Mouse (Mus musculus): Measurements from ENCODE around the gene Eef2. TPM values are rescaled to one million over a fixed set of nuclear protein-coding genes. Genes with fewer than 3 reads are reported as not detected.

Gene Eef2
- polyA plus RNA-seq, 1 experiment from 2014 or later: 652 TPM

DNA sequence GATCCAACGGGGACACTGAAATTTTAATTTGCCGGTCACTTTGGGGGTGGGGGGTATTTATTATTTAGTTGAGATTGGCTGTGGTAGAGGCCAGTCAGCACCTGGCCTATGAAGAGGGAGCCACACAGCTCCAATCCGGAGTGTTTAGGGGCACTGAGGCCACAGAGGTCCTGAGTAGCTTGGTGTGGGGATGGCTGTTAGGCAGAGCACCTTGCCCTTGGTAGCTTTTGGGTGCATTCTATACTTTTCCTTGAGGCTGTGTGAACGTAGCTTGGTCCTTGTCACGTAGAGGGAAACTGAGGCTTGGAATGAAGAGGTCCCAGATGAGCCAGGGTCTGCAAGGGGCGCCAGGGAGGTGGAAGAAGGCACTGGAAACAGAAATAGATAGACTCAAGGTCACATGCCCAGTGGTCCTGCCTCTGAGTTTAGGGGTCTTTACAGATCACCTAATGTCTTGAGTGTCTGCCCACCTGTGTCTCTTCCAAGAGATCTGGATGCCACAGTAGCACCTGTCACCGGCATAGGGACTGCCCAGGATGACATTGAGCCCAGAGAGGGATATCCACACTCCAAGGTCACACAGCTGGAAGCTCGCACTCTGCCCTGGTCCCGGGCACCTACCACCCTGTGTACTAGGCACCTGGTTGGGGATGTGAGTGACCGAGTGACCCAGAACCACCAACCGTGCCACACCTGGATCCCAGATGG is 37.5 kb upstream of the Eef2 start:
- no peak overlapping the region for H3K27ac ChIP-seq (ENCODE audit: low read length)
- peak overlapping the region; percentile 87 for H3K4me2 ChIP-seq (ENCODE audit: low read length)
- H3K9ac ChIP-seq (replicated peaks; ENCODE audit: low read depth, low read length): peak overlapping the region; percentile 82
- 0 out of 2 replicates have a peak, but pooled peaks cover 1% of the 10 kb centered on the region for H3K36me3 ChIP-seq (ENCODE audit: control insufficient read depth, insufficient read depth)
- no peak for ATAC-seq
- peaks cover 52% of the 10 kb centered on the region for H3K4me1 ChIP-seq (replicated peaks; ENCODE audit: control insufficient read depth, insufficient read depth, low read length)
- H3K9me3 ChIP-seq (ENCODE audit: control insufficient read depth, low read length): no peaks in the 10 kb centered on the region
- H3K27me3 ChIP-seq (replicated peaks; ENCODE audit: control insufficient read depth, insufficient read depth, low read length): peaks cover 16% of the 10 kb centered on the region
- H3K4me3 ChIP-seq (replicated peaks; ENCODE audit: low read length): peak overlapping the region; percentile 70
- 61% methylated on average over 11 of the region's 11 CpGs for WGBS

DNA sequence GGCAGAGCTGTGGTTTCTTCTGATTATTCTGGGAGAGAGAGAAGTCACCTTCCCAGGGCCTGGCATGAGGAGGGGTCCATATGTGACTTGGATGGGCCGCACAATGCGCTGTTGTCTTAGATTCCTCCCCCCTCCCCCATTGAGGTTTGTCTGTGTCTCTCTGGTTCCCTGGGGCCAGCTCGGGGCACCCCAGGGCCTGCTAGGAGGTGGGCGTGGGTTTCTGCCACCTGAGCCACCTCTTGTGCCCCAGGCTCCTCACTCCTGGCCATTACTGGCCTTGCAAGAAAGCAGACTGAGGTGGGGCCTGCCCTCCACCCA is 36.9 kb upstream of the Eef2 start:
- Histone ChIP-seq H3K4me3 (replicated peaks; ENCODE audit: low read length) (no peak overlapping the region), H3K4me2 (ENCODE audit: low read length) (no peak overlapping the region), H3K36me3 (ENCODE audit: control insufficient read depth, insufficient read depth) (peaks cover 7% of the 10 kb centered on the region; the same call in 1 of the 2 replicates), H3K9me3 (ENCODE audit: control insufficient read depth, low read length) (no peaks in the 10 kb centered on the region), H3K27me3 (replicated peaks; ENCODE audit: control insufficient read depth, insufficient read depth, low read length) (peaks cover 11% of the 10 kb centered on the region), H3K4me1 (replicated peaks; ENCODE audit: control insufficient read depth, insufficient read depth, low read length) (peaks cover 52% of the 10 kb centered on the region), H3K9ac (replicated peaks; ENCODE audit: low read depth, low read length) (no peak overlapping the region; the same call in 1 of the 2 replicates), H3K27ac (ENCODE audit: low read length) (no peak overlapping the region)
- 75% methylated on average over 4 of the region's 4 CpGs for WGBS
- no peak for ATAC-seq

DNA sequence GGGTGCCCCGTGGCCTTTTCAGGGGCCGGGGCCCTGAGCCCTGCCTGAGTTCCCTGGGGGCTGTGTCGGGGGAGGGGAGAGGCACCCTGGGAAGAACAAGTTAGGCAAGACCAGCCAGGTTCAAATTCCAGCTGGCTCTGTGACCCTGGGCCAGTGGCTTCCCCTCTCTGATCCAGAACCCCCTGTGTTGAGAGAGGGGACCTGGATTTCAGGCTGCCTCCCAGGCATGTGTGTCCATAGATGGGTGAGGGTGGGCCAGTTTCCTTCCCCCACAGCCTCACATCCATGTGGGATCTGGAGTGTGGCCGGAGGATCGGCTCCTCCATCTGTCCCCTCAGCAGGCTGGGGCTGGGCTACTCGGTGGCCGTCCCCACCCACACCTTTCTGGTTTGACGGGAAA is 36.4 kb upstream of the Eef2 start:
- H3K9ac ChIP-seq (replicated peaks; ENCODE audit: low read depth, low read length): no peak overlapping the region; the same call in 1 of the 2 replicates
- ATAC-seq: no peak
- H3K27ac ChIP-seq (ENCODE audit: low read length): no peak overlapping the region
- peaks cover 52% of the 10 kb centered on the region for H3K4me1 ChIP-seq (replicated peaks; ENCODE audit: control insufficient read depth, insufficient read depth, low read length)
- H3K4me3 ChIP-seq (replicated peaks; ENCODE audit: low read length): no peak overlapping the region
- peaks cover 8% of the 10 kb centered on the region for H3K27me3 ChIP-seq (replicated peaks; ENCODE audit: control insufficient read depth, insufficient read depth, low read length)
- H3K36me3 ChIP-seq (ENCODE audit: control insufficient read depth, insufficient read depth): peaks cover 12% of the 10 kb centered on the region
- H3K9me3 ChIP-seq (ENCODE audit: control insufficient read depth, low read length): no peaks in the 10 kb centered on the region
- 60% methylated on average over 8 of the region's 8 CpGs for WGBS
- H3K4me2 ChIP-seq (ENCODE audit: low read length): 0 out of 2 replicates have a peak overlapping the region, but pooled peaks have one; percentile 3

DNA sequence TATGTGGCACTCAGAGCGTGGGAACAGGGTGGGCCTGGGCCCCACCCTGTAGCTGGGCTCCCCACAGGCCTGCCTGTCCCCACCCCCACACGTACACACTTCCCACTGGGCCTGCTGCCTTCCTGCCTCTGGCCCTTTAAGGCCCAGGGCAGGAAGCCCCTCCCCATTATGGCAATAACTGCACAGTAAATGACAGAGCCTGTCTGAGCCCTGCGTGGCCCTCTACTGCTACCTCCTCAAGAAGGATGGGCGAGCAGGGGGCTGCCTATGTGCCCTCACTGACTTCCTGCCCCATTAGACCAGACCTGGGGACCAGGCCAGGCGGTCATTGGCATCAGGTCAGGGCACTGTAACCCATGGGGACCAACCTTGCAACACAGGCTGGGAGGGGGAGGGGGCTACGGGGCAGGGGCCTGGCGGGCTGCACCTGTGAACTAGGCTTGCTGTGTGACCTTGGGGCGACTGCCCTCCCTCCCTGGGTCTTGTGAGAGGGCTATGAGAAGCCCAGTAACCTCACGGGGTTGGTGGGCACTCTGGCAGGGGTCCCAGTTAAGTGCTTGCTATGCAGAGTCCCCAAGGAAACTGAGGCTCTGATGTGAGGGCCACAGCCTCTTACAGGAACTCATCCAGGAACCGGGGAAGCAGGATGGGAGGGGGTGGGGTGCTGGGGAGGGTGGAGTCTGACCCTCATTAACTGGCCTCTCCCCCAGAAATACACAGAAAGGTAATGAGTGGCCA is 35.5 kb upstream of the Eef2 start:
- H3K36me3 ChIP-seq (ENCODE audit: control insufficient read depth, insufficient read depth): peaks cover 16% of the 10 kb centered on the region
- H3K4me1 ChIP-seq (replicated peaks; ENCODE audit: control insufficient read depth, insufficient read depth, low read length): peaks cover 43% of the 10 kb centered on the region
- H3K27ac ChIP-seq (ENCODE audit: low read length): no peak overlapping the region
- H3K9ac ChIP-seq (replicated peaks; ENCODE audit: low read depth, low read length): no peak overlapping the region; the same call in 1 of the 2 replicates
- H3K27me3 ChIP-seq (replicated peaks; ENCODE audit: control insufficient read depth, insufficient read depth, low read length): 0 out of 2 replicates have a peak, but pooled peaks cover under 1% of the 10 kb centered on the region
- WGBS: 66% methylated on average over 10 of the region's 10 CpGs
- no peak for ATAC-seq
- H3K4me2 ChIP-seq (ENCODE audit: low read length): 0 out of 2 replicates have a peak overlapping the region, but pooled peaks have one; percentile 17
- no peaks in the 10 kb centered on the region for H3K9me3 ChIP-seq (ENCODE audit: control insufficient read depth, low read length)
- no peak overlapping the region for H3K4me3 ChIP-seq (replicated peaks; ENCODE audit: low read length)

DNA sequence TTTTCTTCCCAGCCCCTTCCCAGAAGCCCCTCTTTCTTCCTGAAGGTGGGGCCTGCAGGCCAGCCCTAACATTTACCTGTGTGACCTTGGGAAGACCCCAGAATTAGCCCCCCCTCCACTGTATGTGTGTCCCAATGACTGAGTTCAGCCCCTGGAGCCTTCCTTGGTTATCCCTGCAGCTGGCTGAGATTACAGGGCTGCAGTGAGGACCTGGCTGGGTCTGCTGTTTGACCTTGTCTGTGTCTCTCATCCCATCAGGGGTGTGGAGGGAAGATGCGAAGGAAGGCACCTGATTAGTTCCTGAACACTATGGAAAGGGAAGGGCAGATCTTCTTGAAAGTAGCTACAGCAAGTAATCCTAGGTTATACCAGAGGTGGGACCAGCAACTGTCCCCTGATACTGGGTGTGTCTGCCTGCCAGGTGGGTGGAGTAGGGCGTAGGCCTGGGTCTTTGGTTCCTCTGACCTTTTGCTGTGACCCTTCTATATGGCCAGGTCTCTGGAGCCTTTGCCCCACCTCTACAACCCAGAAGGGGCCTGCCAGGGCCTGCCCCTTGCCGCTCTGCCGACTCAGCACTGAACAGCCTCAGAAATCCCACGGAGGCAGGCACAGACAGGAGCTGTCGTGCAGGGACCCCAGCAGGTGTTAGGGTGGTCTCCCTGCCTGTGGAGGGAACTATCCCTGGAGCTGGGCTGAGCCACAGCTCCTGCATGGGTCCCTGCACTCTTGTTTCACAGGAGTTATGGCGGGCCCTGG is 34.8 kb upstream of the Eef2 start:
- Histone ChIP-seq H3K36me3 (ENCODE audit: control insufficient read depth, insufficient read depth) (peaks cover 20% of the 10 kb centered on the region), H3K9me3 (ENCODE audit: control insufficient read depth, low read length) (no peaks in the 10 kb centered on the region), H3K4me3 (replicated peaks; ENCODE audit: low read length) (no peak overlapping the region), H3K27ac (ENCODE audit: low read length) (no peak overlapping the region), H3K27me3 (replicated peaks; ENCODE audit: control insufficient read depth, insufficient read depth, low read length) (no peaks in the 10 kb centered on the region), H3K4me2 (ENCODE audit: low read length) (no peak overlapping the region), H3K4me1 (replicated peaks; ENCODE audit: control insufficient read depth, insufficient read depth, low read length) (peaks cover 42% of the 10 kb centered on the region), H3K9ac (replicated peaks; ENCODE audit: low read depth, low read length) (no peak overlapping the region)
- ATAC-seq: no peak
- WGBS: 87% methylated on average over 7 of the region's 7 CpGs

DNA sequence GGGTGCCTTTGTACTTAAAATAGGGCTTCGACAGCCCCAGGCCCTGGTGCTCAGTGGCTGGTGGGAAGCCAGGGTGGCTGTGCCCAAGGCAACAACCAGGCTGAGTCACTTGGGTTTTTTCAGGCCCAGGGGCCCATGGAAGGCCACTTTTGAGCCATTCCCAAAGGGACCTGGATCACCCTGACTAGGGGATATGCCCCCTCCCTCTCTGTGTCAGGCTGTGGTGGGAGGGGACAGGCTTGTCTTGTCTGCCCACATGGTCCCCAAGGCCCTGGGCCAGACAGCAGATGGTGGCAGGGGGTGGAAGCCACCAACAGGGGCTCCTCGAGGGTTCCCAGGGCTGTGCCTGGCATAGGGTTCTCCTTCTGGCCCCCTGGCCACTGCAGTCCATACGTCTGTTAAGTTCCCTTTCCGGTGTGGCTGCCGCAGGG is 33.9 kb upstream of the Eef2 start:
- H3K27ac ChIP-seq (ENCODE audit: low read length): no peak overlapping the region
- no peaks in the 10 kb centered on the region for H3K9me3 ChIP-seq (ENCODE audit: control insufficient read depth, low read length)
- no peaks in the 10 kb centered on the region for H3K27me3 ChIP-seq (replicated peaks; ENCODE audit: control insufficient read depth, insufficient read depth, low read length)
- H3K9ac ChIP-seq (replicated peaks; ENCODE audit: low read depth, low read length): no peak overlapping the region
- H3K4me3 ChIP-seq (replicated peaks; ENCODE audit: low read length): no peak overlapping the region
- no peak overlapping the region for H3K4me2 ChIP-seq (ENCODE audit: low read length)
- WGBS: 53% methylated on average over 5 of the region's 5 CpGs
- ATAC-seq: peak; percentile 7; the same call in 1 of the 2 replicates
- H3K4me1 ChIP-seq (replicated peaks; ENCODE audit: control insufficient read depth, insufficient read depth, low read length): peaks cover 42% of the 10 kb centered on the region
- H3K36me3 ChIP-seq (ENCODE audit: control insufficient read depth, insufficient read depth): peaks cover 25% of the 10 kb centered on the region

DNA sequence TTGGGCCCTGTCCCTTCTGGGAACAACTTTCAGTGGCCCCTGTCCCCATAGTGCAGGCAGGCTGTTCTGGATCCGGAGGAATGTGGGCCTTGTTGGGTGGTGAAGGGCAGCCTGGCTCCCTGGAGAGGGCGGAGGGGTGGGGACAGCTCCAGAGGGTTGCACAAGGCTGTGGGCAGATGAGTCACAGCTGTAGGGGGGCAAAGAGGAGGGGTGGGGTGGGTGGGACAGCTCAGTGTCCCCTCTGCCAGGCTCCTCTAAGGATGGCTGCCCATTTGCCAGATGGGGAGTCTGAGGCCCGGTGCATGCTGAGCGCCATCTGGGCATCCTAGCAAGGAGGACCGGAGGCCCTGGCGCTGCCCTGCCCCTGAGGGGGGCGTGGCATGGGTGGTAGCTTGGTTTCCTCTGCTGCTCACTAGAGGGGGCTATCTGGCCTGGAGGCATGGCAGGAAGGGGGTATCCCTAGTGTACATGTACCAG is 33.2 kb upstream of the Eef2 start:
- WGBS: 84% methylated on average over 7 of the region's 7 CpGs
- H3K4me3 ChIP-seq (replicated peaks; ENCODE audit: low read length): no peak overlapping the region
- no peak for ATAC-seq
- peaks cover 40% of the 10 kb centered on the region for H3K4me1 ChIP-seq (replicated peaks; ENCODE audit: control insufficient read depth, insufficient read depth, low read length)
- no peaks in the 10 kb centered on the region for H3K9me3 ChIP-seq (ENCODE audit: control insufficient read depth, low read length)
- no peak overlapping the region for H3K27ac ChIP-seq (ENCODE audit: low read length)
- peaks cover 25% of the 10 kb centered on the region for H3K36me3 ChIP-seq (ENCODE audit: control insufficient read depth, insufficient read depth)
- no peak overlapping the region for H3K9ac ChIP-seq (replicated peaks; ENCODE audit: low read depth, low read length)
- H3K27me3 ChIP-seq (replicated peaks; ENCODE audit: control insufficient read depth, insufficient read depth, low read length): no peaks in the 10 kb centered on the region
- H3K4me2 ChIP-seq (ENCODE audit: low read length): no peak overlapping the region

DNA sequence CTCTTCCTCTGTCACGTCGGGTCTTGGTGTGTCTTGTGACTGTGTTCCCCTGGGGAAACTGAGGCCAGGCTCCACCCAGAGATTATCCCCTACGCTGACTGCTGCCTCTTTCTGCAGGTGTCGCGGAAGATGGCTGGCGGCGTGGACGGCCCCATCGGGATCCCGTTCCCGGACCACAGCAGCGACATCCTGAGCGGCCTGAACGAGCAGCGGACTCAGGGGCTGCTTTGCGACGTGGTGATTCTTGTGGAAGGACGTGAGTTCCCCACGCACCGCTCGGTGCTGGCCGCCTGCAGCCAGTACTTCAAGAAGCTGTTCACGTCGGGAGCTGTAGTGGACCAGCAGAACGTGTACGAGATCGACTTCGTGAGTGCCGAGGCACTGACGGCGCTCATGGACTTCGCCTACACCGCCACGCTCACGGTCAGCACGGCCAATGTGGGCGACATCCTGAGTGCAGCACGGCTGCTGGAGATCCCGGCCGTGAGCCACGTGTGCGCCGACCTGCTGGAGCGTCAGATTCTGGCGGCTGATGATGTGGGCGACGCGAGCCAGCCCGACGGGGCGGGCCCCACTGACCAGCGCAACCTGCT is 32.5 kb upstream of the Eef2 start:
- H3K36me3 ChIP-seq (ENCODE audit: control insufficient read depth, insufficient read depth): peaks cover 25% of the 10 kb centered on the region
- no peak overlapping the region for H3K4me3 ChIP-seq (replicated peaks; ENCODE audit: low read length)
- H3K9me3 ChIP-seq (ENCODE audit: control insufficient read depth, low read length): no peaks in the 10 kb centered on the region
- H3K9ac ChIP-seq (replicated peaks; ENCODE audit: low read depth, low read length): no peak overlapping the region
- 95% methylated on average over 52 of the region's 52 CpGs for WGBS
- no peak overlapping the region for H3K27ac ChIP-seq (ENCODE audit: low read length)
- no peaks in the 10 kb centered on the region for H3K27me3 ChIP-seq (replicated peaks; ENCODE audit: control insufficient read depth, insufficient read depth, low read length)
- no peak for ATAC-seq
- H3K4me1 ChIP-seq (replicated peaks; ENCODE audit: control insufficient read depth, insufficient read depth, low read length): peaks cover 32% of the 10 kb centered on the region
- no peak overlapping the region for H3K4me2 ChIP-seq (ENCODE audit: low read length)

DNA sequence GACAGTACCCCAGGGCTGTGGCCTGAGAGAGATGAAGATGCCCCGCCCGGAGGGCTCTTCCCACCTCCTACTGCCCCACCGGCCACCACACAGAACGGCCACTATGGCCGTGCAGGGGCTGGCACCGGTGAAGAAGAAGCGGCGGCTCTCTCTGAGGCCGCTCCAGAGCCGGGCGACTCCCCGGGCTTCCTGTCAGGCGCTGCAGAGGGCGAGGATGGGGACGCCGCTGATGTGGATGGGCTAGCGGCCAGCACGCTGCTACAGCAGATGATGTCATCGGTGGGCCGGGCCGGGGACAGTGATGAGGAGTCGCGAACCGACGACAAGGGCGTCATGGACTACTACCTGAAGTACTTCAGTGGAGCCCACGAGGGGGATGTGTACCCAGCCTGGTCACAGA is 31.8 kb upstream of the Eef2 start:
- 94% methylated on average over 27 of the region's 27 CpGs for WGBS
- Histone ChIP-seq H3K9ac (replicated peaks; ENCODE audit: low read depth, low read length) (no peak overlapping the region), H3K9me3 (ENCODE audit: control insufficient read depth, low read length) (no peaks in the 10 kb centered on the region), H3K4me1 (replicated peaks; ENCODE audit: control insufficient read depth, insufficient read depth, low read length) (peaks cover 25% of the 10 kb centered on the region), H3K4me3 (replicated peaks; ENCODE audit: low read length) (no peak overlapping the region), H3K27me3 (replicated peaks; ENCODE audit: control insufficient read depth, insufficient read depth, low read length) (no peaks in the 10 kb centered on the region), H3K36me3 (ENCODE audit: control insufficient read depth, insufficient read depth) (peaks cover 25% of the 10 kb centered on the region), H3K4me2 (ENCODE audit: low read length) (no peak overlapping the region), H3K27ac (ENCODE audit: low read length) (no peak overlapping the region)
- ATAC-seq: no peak
